Mouse (Mus musculus) heart, postnatal 0 days (tissue): ENCODE measurements at regions not wholly inside any gene's neighbourhood (a gene's known extent, or its start where the extent isn't known, plus 50 kb on each side); places are given as distances from the start of the nearest gene placed in this dataset.

Experiments
- ATAC-seq: fragments of 200-750 bp; cut with Nextera tagmentation; 2 replicates; pipeline ENCODE4 v1.8.0; 2017; ENCODE audit warnings: low read depth, moderate number of reproducible peaks, moderate library complexity; ENCODE audit not compliant: insufficient read depth
- DNase-seq: peaks from one replicate; pipeline ENCODE4 v3.0.0-alpha.2; 2016; ENCODE audit warnings: low spot score
- H3K27ac ChIP-seq: fragments of 300-500 bp; sonication (generic); 2 replicates; pipeline ENCODE4 v1.5.1; 2014; ENCODE audit warnings: low read depth, mild to moderate bottlenecking
- H3K27me3 ChIP-seq: fragments of 300-500 bp; sonication (generic); 2 replicates; pipeline ENCODE4 v1.6.1; 2014; ENCODE audit warnings: low read length, mixed read lengths; ENCODE audit not compliant: control insufficient read depth, insufficient read depth
- H3K36me3 ChIP-seq: fragments of 300-500 bp; sonication (generic); replicated peaks from 2 replicates; pipeline ENCODE4 v1.6.1; 2014; ENCODE audit warnings: low read length, mixed read lengths; ENCODE audit not compliant: control insufficient read depth, insufficient read depth
- H3K4me1 ChIP-seq: fragments of 300-500 bp; sonication (generic); 2 replicates; pipeline ENCODE4 v1.6.1; 2014; ENCODE audit warnings: antibody characterized with exemption; ENCODE audit not compliant: control insufficient read depth, insufficient read depth
- H3K4me2 ChIP-seq: fragments of 300-500 bp; sonication (generic); 2 replicates; pipeline ENCODE4 v1.6.1; 2014; ENCODE audit warnings: low read depth, mild to moderate bottlenecking, low read length, moderate library complexity
- H3K4me3 ChIP-seq: fragments of 300-500 bp; sonication (generic); 2 replicates; pipeline ENCODE4 v1.5.1; 2014; ENCODE audit warnings: low read depth, low read length
- H3K9ac ChIP-seq: fragments of 300-500 bp; sonication (generic); replicated peaks from 2 replicates; pipeline ENCODE4 v1.6.1; 2014; ENCODE audit warnings: low read depth, low read length, mixed read lengths
- H3K9me3 ChIP-seq: fragments of 300-500 bp; sonication (generic); replicated peaks from 2 replicates; pipeline ENCODE4 v1.6.1; 2016; ENCODE audit warnings: low read length; ENCODE audit not compliant: control insufficient read depth
- CTCF ChIP-seq: IDR thresholded peaks from 2 replicates; pipeline ENCODE4 v1.5.1; 2016; ENCODE audit warnings: antibody characterized with exemption, control low read depth, low read depth
- EP300 ChIP-seq: IDR thresholded peaks from 2 replicates; pipeline ENCODE4 v1.6.1; 2016; ENCODE audit warnings: antibody characterized with exemption, low read depth
- WGBS: fragments of 180-500 bp; shearing (Covaris S2); extraction: QIAGEN DNeasy Blood & Tissue Kit; methylation state at CpG from one replicate; pipeline ENCODE4 v1.1.7; 2014; 5-methylcytosine and 5-hydroxymethylcytosine counted together

GRCm38 (mm10) chr12:16008261-16008660, 191.5 kb upstream of the Trib2 start:
- DNase-seq = no peak
- Histone ChIP-seq H3K9ac (no peak overlapping the region), H3K27ac (peak overlapping the region; percentile 78), H3K9me3 (no peaks in the 10 kb centered on the region), H3K4me3 (no peak overlapping the region), H3K4me2 (no peak overlapping the region), H3K4me1 (peaks cover 42% of the 10 kb centered on the region), H3K36me3 (no peaks in the 10 kb centered on the region), H3K27me3 (no peaks in the 10 kb centered on the region)
- TF ChIP-seq EP300 (no peak), CTCF (no peak)
- ATAC-seq = no peak
- 64% methylated on average over 4 of the region's 4 CpGs for WGBS

GRCm38 (mm10) chr12:16006688-16007087, 190.0 kb upstream of the Trib2 start:
- peak overlapping the region; percentile 40 for H3K27ac ChIP-seq

DNA sequence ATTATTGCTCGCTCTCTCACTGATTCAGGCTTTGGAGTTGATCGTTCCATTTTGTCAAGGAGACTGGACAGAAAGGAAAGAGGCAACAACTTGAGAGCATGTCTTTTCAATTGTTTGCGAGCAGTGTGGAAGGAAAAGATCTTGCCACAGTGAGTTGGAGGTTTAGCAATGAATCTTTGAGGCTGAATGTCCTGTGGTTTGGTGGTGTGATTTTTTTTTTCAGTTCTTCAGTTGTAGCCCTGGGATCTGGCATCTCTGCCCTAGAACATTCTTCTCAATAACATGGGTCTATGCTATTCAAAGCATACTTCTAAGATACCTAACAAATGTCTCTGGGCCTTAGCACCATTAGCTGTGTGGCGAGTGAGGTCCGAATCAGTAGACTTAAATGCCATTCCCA, 189.6 kb upstream of the Trib2 start:
- WGBS = 86% methylated on average over 5 of the region's 5 CpGs
- ATAC-seq = no peak
- H3K27ac ChIP-seq = peak overlapping the region; percentile 40

More at GRCm38 (mm10) chr12:16006688-16007087, 190.0 kb upstream of the Trib2 start:
- Histone ChIP-seq H3K4me2 (no peak overlapping the region), H3K9ac (no peak overlapping the region), H3K9me3 (no peaks in the 10 kb centered on the region), H3K36me3 (no peaks in the 10 kb centered on the region), H3K4me3 (no peak overlapping the region), H3K27me3 (no peaks in the 10 kb centered on the region), H3K4me1 (peaks cover 41% of the 10 kb centered on the region)
- no peak for TF ChIP-seq CTCF
- 0 out of 2 replicates have a peak, but pooled peaks have one; percentile 22 for TF ChIP-seq EP300
- peak; percentile 80 for DNase-seq
- WGBS = 15% methylated on average over 5 of the region's 5 CpGs
- peak; percentile 81 for ATAC-seq

GRCm38 (mm10) chr12:16001811-16002210, 185.1 kb upstream of the Trib2 start:
- no peak overlapping the region for H3K9ac ChIP-seq
- WGBS = 84% methylated on average over 7 of the region's 7 CpGs
- no peak overlapping the region for H3K4me3 ChIP-seq
- no peaks in the 10 kb centered on the region for H3K36me3 ChIP-seq
- TF ChIP-seq CTCF (no peak), EP300 (no peak)
- no peak overlapping the region for H3K4me2 ChIP-seq
- H3K9me3 ChIP-seq = no peaks in the 10 kb centered on the region
- no peak for DNase-seq
- peaks cover 13% of the 10 kb centered on the region for H3K4me1 ChIP-seq
- no peaks in the 10 kb centered on the region for H3K27me3 ChIP-seq
- H3K27ac ChIP-seq = no peak overlapping the region
- ATAC-seq = no peak

More for the DNA sequence above, 189.6 kb upstream of the Trib2 start:
- H3K4me2 ChIP-seq = no peak overlapping the region
- H3K27me3 ChIP-seq = no peaks in the 10 kb centered on the region
- H3K36me3 ChIP-seq = no peaks in the 10 kb centered on the region
- peaks cover 41% of the 10 kb centered on the region for H3K4me1 ChIP-seq
- TF ChIP-seq CTCF = no peak
- H3K4me3 ChIP-seq = no peak overlapping the region
- no peak for DNase-seq
- no peak overlapping the region for H3K9ac ChIP-seq
- H3K9me3 ChIP-seq = no peaks in the 10 kb centered on the region

DNA sequence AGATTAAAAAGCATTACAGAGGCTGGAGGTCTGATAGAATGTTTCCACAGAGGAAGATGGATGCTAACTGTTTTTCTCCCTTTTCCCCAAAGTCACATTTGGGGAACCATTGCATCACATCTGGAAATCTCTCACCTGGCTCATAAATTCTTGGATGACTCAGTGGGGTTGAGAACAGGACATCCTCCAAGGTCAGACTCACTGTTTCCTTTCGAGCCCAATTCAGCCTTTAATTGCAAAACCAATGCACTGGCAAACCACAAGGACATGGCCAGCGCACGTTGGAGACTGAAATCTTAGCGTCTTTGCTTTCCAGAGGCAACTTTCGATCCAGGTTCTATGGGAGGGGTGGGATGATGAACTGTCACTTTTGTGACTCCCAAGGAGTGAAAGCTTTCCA, 184.5 kb upstream of the Trib2 start:
- H3K4me1 ChIP-seq = peaks cover 7% of the 10 kb centered on the region; the same call in 1 of the 2 replicates
- H3K27ac ChIP-seq = no peak overlapping the region
- ATAC-seq (no peak), DNase-seq (no peak)
- H3K9ac ChIP-seq = no peak overlapping the region
- H3K4me2 ChIP-seq = no peak overlapping the region
- no peaks in the 10 kb centered on the region for H3K36me3 ChIP-seq
- H3K9me3 ChIP-seq = no peaks in the 10 kb centered on the region
- 76% methylated on average over 5 of the region's 5 CpGs for WGBS
- TF ChIP-seq EP300 (no peak), CTCF (no peak)
- no peak overlapping the region for H3K4me3 ChIP-seq
- no peaks in the 10 kb centered on the region for H3K27me3 ChIP-seq

- H3K4me3 ChIP-seq = no peak overlapping the region
- no peaks in the 10 kb centered on the region for H3K36me3 ChIP-seq
- H3K4me2 ChIP-seq = no peak overlapping the region
- ATAC-seq (no peak), DNase-seq (no peak)
- no peaks in the 10 kb centered on the region for H3K9me3 ChIP-seq
- no peak overlapping the region for H3K9ac ChIP-seq
- H3K4me1 ChIP-seq = no peaks in the 10 kb centered on the region
- no peaks in the 10 kb centered on the region for H3K27me3 ChIP-seq
- H3K27ac ChIP-seq = no peak overlapping the region
- TF ChIP-seq CTCF (no peak), EP300 (no peak)
Observed at GRCm38 (mm10) chr12:15998331-15998730, 181.6 kb upstream of the Trib2 start.
